In genomic region chr9:123509638-123510604, GRCm38 (mm10) we compare ENCODE assay signal across 10 mouse cellular contexts. TPM values are rescaled to one million over a fixed set of nuclear protein-coding genes. Genes with fewer than 3 reads are reported as not detected.
DNase-seq lines count a peak whose midpoint lies in the region; ATAC-seq and TF ChIP-seq lines count a peak whose summit lies in the region.
"Had no signal": no experiment of that assay in that cellular context is flagged by ENCODE, and none has a peak within 500 bp of the region (broad histone marks: within the 10 kb centered on the region; RNA-seq: fewer than 3 reads in every experiment).

No protein-coding gene starts in this region.

- TF ChIP-seq CTCF in forebrain, postnatal 0 days (IDR thresholded peaks at IDR 0.05; ENCODE audit: low read depth): no peak

- peaks cover 4% of the 10 kb centered on the region for H3K4me1 ChIP-seq in hindbrain, embryonic 14.5 days (replicated peaks; ENCODE audit: control insufficient read depth, insufficient read depth, low read length)
- no peaks in the 10 kb centered on the region for H3K4me1 ChIP-seq in hindbrain, embryonic 10.5 days (replicated peaks)
- no peaks in the 10 kb centered on the region for H3K4me1 ChIP-seq in forebrain, postnatal 0 days (ENCODE audit: insufficient read depth)
- peaks cover 8% of the 10 kb centered on the region for H3K4me1 ChIP-seq in midbrain, embryonic 15.5 days
- H3K4me1 ChIP-seq: midbrain, embryonic 12.5 days had no signal

- WGBS in hindbrain, embryonic 14.5 days: 78% methylated on average over 8 of the region's 8 CpGs
- WGBS in hindbrain, embryonic 10.5 days: 87% methylated on average over 8 of the region's 8 CpGs
- 71% methylated on average over 8 of the region's 8 CpGs for whole genome bisulfite sequencing in forebrain, postnatal 0 days
- WGBS in midbrain, embryonic 15.5 days: 71% methylated on average over 8 of the region's 8 CpGs

- H3K9ac ChIP-seq in hindbrain, embryonic 14.5 days: no peak overlapping the region
- H3K9ac ChIP-seq in forebrain, postnatal 0 days: no peak overlapping the region
- peak overlapping the region; percentile 2; the same call in 1 of the 2 replicates for H3K9ac ChIP-seq in midbrain, embryonic 15.5 days
- H3K9ac ChIP-seq: heart, embryonic 13.5 days; midbrain, embryonic 12.5 days had no signal

- no peak overlapping the region for H3K4me3 ChIP-seq in hindbrain, embryonic 14.5 days (replicated peaks; ENCODE audit: low read length)
- no peak overlapping the region for H3K4me3 ChIP-seq in hindbrain, embryonic 10.5 days
- no peak overlapping the region for H3K4me3 ChIP-seq in forebrain, postnatal 0 days (ENCODE audit: low read depth, low read length)
- no peak overlapping the region for H3K4me3 ChIP-seq in midbrain, embryonic 15.5 days
- H3K4me3 ChIP-seq: heart, embryonic 13.5 days; midbrain, embryonic 12.5 days had no signal

- DNase-seq in hindbrain, embryonic 14.5 days (ENCODE audit: low spot score): no peak
- DNase-seq in hindbrain, embryonic 10.5 days (ENCODE audit: low spot score): no peak
- DNase-seq in CD4-positive helper T cell, adult 2 months (ENCODE audit: low read depth, low spot score): peak; percentile 94
- peak; percentile 57 for DNase-seq in forebrain, postnatal 0 days
- DNase-seq in cerebellum, postnatal 10 days: no peak
- no peak for DNase-seq in layer of hippocampus, adult 8-10 months (ENCODE audit: low spot score in 2 of 2)
- DNase-seq in frontal cortex, postnatal 10 days (ENCODE audit: low spot score in 2 of 2): no peak

- H3K4me2 ChIP-seq in hindbrain, embryonic 14.5 days (replicated peaks): no peak overlapping the region
- H3K4me2 ChIP-seq in forebrain, postnatal 0 days (ENCODE audit: low read depth): no peak overlapping the region
- H3K4me2 ChIP-seq in midbrain, embryonic 15.5 days: no peak overlapping the region
- H3K4me2 ChIP-seq: heart, embryonic 13.5 days; midbrain, embryonic 12.5 days had no signal

- 0 out of 2 replicates have a peak, but pooled peaks have one; percentile 48 for ATAC-seq in hindbrain, embryonic 14.5 days (ENCODE audit: low FRiP score)
- ATAC-seq in forebrain, postnatal 0 days: peak; percentile 94
- ATAC-seq in midbrain, embryonic 15.5 days (replicated peaks): peak; percentile 90

- no peaks in the 10 kb centered on the region for H3K9me3 ChIP-seq in hindbrain, embryonic 14.5 days (ENCODE audit: control insufficient read depth, low read length)
- no peaks in the 10 kb centered on the region for H3K9me3 ChIP-seq in hindbrain, embryonic 10.5 days
- no peaks in the 10 kb centered on the region for H3K9me3 ChIP-seq in forebrain, postnatal 0 days (ENCODE audit: low read length)
- no peaks in the 10 kb centered on the region for H3K9me3 ChIP-seq in midbrain, embryonic 15.5 days
- H3K9me3 ChIP-seq: heart, embryonic 13.5 days; midbrain, embryonic 12.5 days had no signal

- H3K27ac ChIP-seq in hindbrain, embryonic 14.5 days: no peak overlapping the region
- no peak overlapping the region for H3K27ac ChIP-seq in hindbrain, embryonic 10.5 days
- H3K27ac ChIP-seq in forebrain, postnatal 0 days (ENCODE audit: low read depth, low read length): peak overlapping the region; percentile 45
- peak overlapping the region; percentile 70 for H3K27ac ChIP-seq in midbrain, embryonic 15.5 days
- H3K27ac ChIP-seq: heart, embryonic 13.5 days; midbrain, embryonic 12.5 days had no signal

- H3K27me3 ChIP-seq in hindbrain, embryonic 14.5 days (ENCODE audit: control insufficient read depth, insufficient read depth, low read length): no peaks in the 10 kb centered on the region
- no peaks in the 10 kb centered on the region for H3K27me3 ChIP-seq in hindbrain, embryonic 10.5 days (ENCODE audit: insufficient read depth, poor library complexity, severe bottlenecking)
- no peaks in the 10 kb centered on the region for H3K27me3 ChIP-seq in forebrain, postnatal 0 days (ENCODE audit: insufficient read depth, low read length)
- H3K27me3 ChIP-seq in midbrain, embryonic 15.5 days (replicated peaks): no peaks in the 10 kb centered on the region
- H3K27me3 ChIP-seq: heart, embryonic 13.5 days; midbrain, embryonic 12.5 days had no signal

- peaks cover 5% of the 10 kb centered on the region; the same call in 1 of the 2 replicates for H3K36me3 ChIP-seq in hindbrain, embryonic 14.5 days (replicated peaks; ENCODE audit: control insufficient read depth, insufficient read depth)
- peaks cover 60% of the 10 kb centered on the region for H3K36me3 ChIP-seq in hindbrain, embryonic 10.5 days
- no peaks in the 10 kb centered on the region for H3K36me3 ChIP-seq in forebrain, postnatal 0 days (ENCODE audit: insufficient read depth)
- H3K36me3 ChIP-seq in midbrain, embryonic 15.5 days (replicated peaks): no peaks in the 10 kb centered on the region

RNA-seq across cellular contexts. Expression of gene Sacm1l, which starts 19.6 kb away (rescaled TPM):
- 56.7 and 71.8 TPM in 2 replicates for polyA plus RNA-seq in hindbrain, embryonic 14.5 days (2014; fragmentation: Nextera tagmentation; extraction: Ambion mirVana)
- polyA plus RNA-seq in hindbrain, embryonic 10.5 days (2016; fragmentation: Nextera tagmentation; extraction: Ambion mirVana): 35.8 and 44.0 TPM in 2 replicates
- total RNA-seq in forebrain, postnatal 0 days (2014; rRNA removed): 38.9 and 45.1 TPM in 2 replicates
- polyA plus RNA-seq in forebrain, postnatal 0 days (2015; fragmentation: Nextera tagmentation; extraction: Ambion mirVana): 25.1 and 33.1 TPM in 2 replicates
- polyA plus RNA-seq in midbrain, embryonic 15.5 days (2015; fragmentation: Nextera tagmentation; extraction: Ambion mirVana): 49.0 and 50.9 TPM in 2 replicates
- 10 to 100 TPM; 54.6 to 69.3 (median 62.3) TPM for total RNA-seq in layer of hippocampus, adult 8-10 months (2022)

RNA-seq across cellular contexts. Expression of gene Limd1, which starts 31.4 kb away (rescaled TPM):
- polyA plus RNA-seq in hindbrain, embryonic 14.5 days (2014; fragmentation: Nextera tagmentation; extraction: Ambion mirVana): 14.1 and 15.5 TPM in 2 replicates
- polyA plus RNA-seq in hindbrain, embryonic 10.5 days (2016; fragmentation: Nextera tagmentation; extraction: Ambion mirVana): 49.0 and 53.1 TPM in 2 replicates
- total RNA-seq in forebrain, postnatal 0 days (2014; rRNA removed): 16.3 and 23.8 TPM in 2 replicates
- 8.8 and 9.1 TPM in 2 replicates for polyA plus RNA-seq in forebrain, postnatal 0 days (2015; fragmentation: Nextera tagmentation; extraction: Ambion mirVana)
- polyA plus RNA-seq in midbrain, embryonic 15.5 days (2015; fragmentation: Nextera tagmentation; extraction: Ambion mirVana): 11.4 and 13.9 TPM in 2 replicates
- total RNA-seq in layer of hippocampus, adult 8-10 months (2022): 1 to 10 TPM; 6.7 to 9.6 (median 7.6) TPM

Comparison
In these comparisons a context has a peak if more than half of its experiments do, and no peak if none do; other contexts are left out.
1. DNase-seq: peak in CD4-positive helper T cell, adult 2 months (single experiment) and forebrain, postnatal 0 days (single experiment); none in hindbrain, embryonic 14.5 days (single experiment), hindbrain, embryonic 10.5 days (single experiment), cerebellum, postnatal 10 days (0 of 2), layer of hippocampus, adult 8-10 months (0 of 2) and frontal cortex, postnatal 10 days (0 of 2).
2. H3K27ac ChIP-seq: peak in forebrain, postnatal 0 days (single experiment) and midbrain, embryonic 15.5 days (single experiment); none in hindbrain, embryonic 14.5 days (single experiment) and hindbrain, embryonic 10.5 days (single experiment).
3. Peak in every context shown above with its lines, with median percentiles within 50 percentile points of each other: ATAC-seq.